Mouse (Mus musculus): ENCODE results near the gene Ankfn1. TPM values are rescaled to one million over a fixed set of nuclear protein-coding genes. Genes with fewer than 3 reads are reported as not detected.

The Ankfn1 gene
- 2.2 and 3.2 TPM in 2 replicates for polyA plus RNA-seq (2021; fragmentation: Nextera tagmentation)
- long read RNA-seq, experiment 1, partial matches to known transcripts: 0 of 3 reads
- long read RNA-seq, experiment 1, other reads (novel, unspliced or antisense): 3 of 3 reads
- long read RNA-seq, experiment 2, partial matches to known transcripts: 1 of 1 reads
- long read RNA-seq, experiment 2, other reads (novel, unspliced or antisense): 0 of 1 reads

DNA sequence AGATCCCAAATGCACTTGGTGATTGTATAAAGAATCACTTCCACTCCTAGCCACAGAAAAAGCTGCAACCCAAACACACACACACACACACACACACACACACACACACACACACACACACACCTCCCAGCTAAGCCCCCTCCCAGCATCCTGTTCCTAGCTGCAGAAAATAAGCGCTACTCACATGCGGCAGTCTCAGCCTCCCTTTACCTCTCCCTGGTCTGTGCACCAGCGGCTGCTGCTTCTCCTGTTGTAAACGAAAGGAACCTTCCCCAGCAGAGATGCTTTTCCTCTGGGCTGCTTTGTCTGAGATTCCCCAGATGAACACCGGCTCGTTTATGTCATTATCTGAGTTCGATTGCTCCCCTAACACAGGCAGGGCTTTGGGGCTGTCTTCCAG, at the start of gene Ankfn1:
TSS of gene Ankfn1 (minus strand) at position 223 of the 400 bp plus-strand sequence.

Other genes with a start within 250 kb of the Ankfn1 start
- 1.1 and 1.8 TPM in 2 replicates for gene Pctp, start 225.2 kb upstream of the Ankfn1 start, polyA plus RNA-seq (2021; fragmentation: Nextera tagmentation)

All from left cerebral cortex, adult 6 months (tissue).